Mouse (Mus musculus) embryo, embryonic 11.5 days (tissue): ENCODE measurements around the gene Drap1.

ENCODE experiments used
- DNase-seq: peaks from one replicate; pipeline ENCODE4 v3.0.0-alpha.2; 2012; ENCODE audit warnings: low read depth, low spot score

Drap1 gene

GRCm38 (mm10) chr19:5424782-5425741 is at the start of gene Drap1, which contains the start of gene AI837181:
Gene Drap1, minus strand, starts transcription at chr19:5424979.
Gene AI837181, plus strand, starts transcription at chr19:5425144.
- peak; percentile 98 for DNase-seq

GRCm38 (mm10) chr19:5473720-5474119 is 48.9 kb upstream of the Drap1 start, which contains the start of gene Efemp2:
Gene Efemp2, plus strand, starts transcription at chr19:5473954.
- peak; percentile 61 for DNase-seq

- no peak for DNase-seq
These were observed 48.1 kb upstream of the Drap1 start for GRCm38 (mm10) chr19:5472857-5473256.

- no peak for DNase-seq
These were observed 47.1 kb upstream of the Drap1 start for GRCm38 (mm10) chr19:5471846-5472245.

GRCm38 (mm10) chr19:5468374-5468773 is 43.6 kb upstream of the Drap1 start, which contains the start of gene Ctsw:
Gene Ctsw, minus strand, starts transcription at chr19:5468507.
- no peak for DNase-seq

- no peak for DNase-seq
These were observed 42.2 kb upstream of the Drap1 start for GRCm38 (mm10) chr19:5466916-5467500.

- DNase-seq: no peak
These were observed 40.3 kb upstream of the Drap1 start for GRCm38 (mm10) chr19:5465037-5465436.

GRCm38 (mm10) chr19:5463791-5464562 is 39.2 kb upstream of the Drap1 start:
- peak; percentile 74 for DNase-seq

- no peak for DNase-seq
These were observed 38.4 kb upstream of the Drap1 start for GRCm38 (mm10) chr19:5463212-5463611.

- DNase-seq: no peak
These were observed 36.6 kb upstream of the Drap1 start for GRCm38 (mm10) chr19:5461411-5461810.

- DNase-seq: peak; percentile 78
These were observed 35.7 kb upstream of the Drap1 start, which contains the start of gene Fibp for GRCm38 (mm10) chr19:5460465-5460911. Gene Fibp, plus strand, starts transcription at chr19:5460615.

GRCm38 (mm10) chr19:5459896-5460295 is 35.1 kb upstream of the Drap1 start:
- no peak for DNase-seq

- no peak for DNase-seq
These were observed 34.2 kb upstream of the Drap1 start for GRCm38 (mm10) chr19:5459019-5459418.

GRCm38 (mm10) chr19:5457746-5458442 is 33.1 kb upstream of the Drap1 start, which contains the start of gene Ccdc85b:
Gene Ccdc85b, minus strand, starts transcription at chr19:5457894.
- DNase-seq: no peak

- DNase-seq: peak; percentile 90
These were observed 32.4 kb upstream of the Drap1 start for GRCm38 (mm10) chr19:5456922-5457745.

- DNase-seq: no peak
These were observed 31.6 kb upstream of the Drap1 start for GRCm38 (mm10) chr19:5456241-5456921.

- DNase-seq: no peak
These were observed 30.8 kb upstream of the Drap1 start for GRCm38 (mm10) chr19:5455568-5455967.

GRCm38 (mm10) chr19:5455037-5455436 is 30.3 kb upstream of the Drap1 start:
- DNase-seq: no peak

- no peak for DNase-seq
These were observed 27.0 kb upstream of the Drap1 start for GRCm38 (mm10) chr19:5451766-5452165.
